Mouse (Mus musculus): ENCODE data around the gene Mpo. TPM values are rescaled to one million over a fixed set of nuclear protein-coding genes. Genes with fewer than 3 reads are reported as not detected.

The Mpo gene
- polyA plus RNA-seq, 2 experiments: 142 to 360 TPM

GRCm38 (mm10) chr11:87760301-87761081 is 32.9 kb upstream of the Mpo start, which contains the start of gene Tspoap1:
Gene Tspoap1 (plus strand): TSS chr11:87760541.
- 10% methylated on average over 23 of the region's 23 CpGs for WGBS (ENCODE audit: insufficient replicate concordance)
- no peaks in the 10 kb centered on the region for H3K9me3 ChIP-seq (ENCODE audit: control insufficient read depth, low read length)
- peak within 1 kb of the TSS; percentile 37 for H3K27ac ChIP-seq
- ATAC-seq (ENCODE audit: insufficient read depth): no peak
- peak within 1 kb of the TSS; percentile 5; the same call in 1 of the 2 replicates for H3K4me2 ChIP-seq (ENCODE audit: low read depth)
- no peak within 1 kb of the TSS for H3K9ac ChIP-seq (replicated peaks)
- H3K36me3 ChIP-seq (replicated peaks; ENCODE audit: control insufficient read depth, insufficient read depth, low read depth): peaks cover 22% of the 10 kb centered on the region
- no peak for TF ChIP-seq CTCF (IDR thresholded peaks at IDR 0.05; ENCODE audit: low read depth)
- TF ChIP-seq EP300 (IDR thresholded peaks at IDR 0.05; ENCODE audit: low read depth): no peak
- DNase-seq (ENCODE audit: low read depth in 3 of 3, low spot score in 3 of 3): no peak
- peaks cover 41% of the 10 kb centered on the region for H3K27me3 ChIP-seq (ENCODE audit: control insufficient read depth, insufficient read depth, low read length)
- H3K4me3 ChIP-seq (ENCODE audit: insufficient read depth in 1 of 2, low read depth in 2 of 2, low read length in 2 of 2): no peak within 1 kb of the TSS
- peaks cover 0 to 5% of the 10 kb centered on the region in 2 experiments; a peak in 1 of 4 replicates for H3K4me1 ChIP-seq (replicated peaks; ENCODE audit: control insufficient read depth in 2 of 2, insufficient read depth in 2 of 2, low read length in 1 of 2)

GRCm38 (mm10) chr11:87761181-87761721 is 32.1 kb upstream of the Mpo start:
- Histone ChIP-seq H3K27ac (no peak overlapping the region), H3K4me1 (replicated peaks; ENCODE audit: control insufficient read depth in 2 of 2, insufficient read depth in 2 of 2, low read length in 1 of 2) (peaks cover 0 to 5% of the 10 kb centered on the region in 2 experiments; a peak in 1 of 4 replicates), H3K4me2 (ENCODE audit: low read depth) (no peak overlapping the region), H3K9ac (replicated peaks) (no peak overlapping the region), H3K9me3 (ENCODE audit: control insufficient read depth, low read length) (no peaks in the 10 kb centered on the region), H3K4me3 (ENCODE audit: insufficient read depth in 1 of 2, low read depth in 2 of 2, low read length in 2 of 2) (no peak overlapping the region), H3K36me3 (replicated peaks; ENCODE audit: control insufficient read depth, insufficient read depth, low read depth) (peaks cover 21% of the 10 kb centered on the region), H3K27me3 (ENCODE audit: control insufficient read depth, insufficient read depth, low read length) (peaks cover 48% of the 10 kb centered on the region)
- ATAC-seq (ENCODE audit: insufficient read depth): no peak
- DNase-seq (ENCODE audit: low read depth in 3 of 3, low spot score in 3 of 3): no peak
- WGBS (ENCODE audit: insufficient replicate concordance): 56% methylated on average over 11 of the region's 11 CpGs
- TF ChIP-seq EP300 (IDR thresholded peaks at IDR 0.05; ENCODE audit: low read depth) (no peak), CTCF (IDR thresholded peaks at IDR 0.05; ENCODE audit: low read depth) (no peak)

- no peak overlapping the region for H3K4me2 ChIP-seq (ENCODE audit: low read depth)
- H3K36me3 ChIP-seq (replicated peaks; ENCODE audit: control insufficient read depth, insufficient read depth, low read depth): peaks cover 13% of the 10 kb centered on the region
- H3K9me3 ChIP-seq (ENCODE audit: control insufficient read depth, low read length): no peaks in the 10 kb centered on the region
- ATAC-seq (ENCODE audit: insufficient read depth) (no peak), DNase-seq (ENCODE audit: low read depth in 3 of 3, low spot score in 3 of 3) (no peak)
- no peak overlapping the region for H3K4me3 ChIP-seq (ENCODE audit: insufficient read depth in 1 of 2, low read depth in 2 of 2, low read length in 2 of 2)
- TF ChIP-seq CTCF (IDR thresholded peaks at IDR 0.05; ENCODE audit: low read depth): no peak
- no peak for TF ChIP-seq EP300 (IDR thresholded peaks at IDR 0.05; ENCODE audit: low read depth)
- H3K27ac ChIP-seq: no peak overlapping the region
- H3K9ac ChIP-seq (replicated peaks): no peak overlapping the region
- peaks cover 49% of the 10 kb centered on the region for H3K27me3 ChIP-seq (ENCODE audit: control insufficient read depth, insufficient read depth, low read length)
- peaks cover 0 to 5% of the 10 kb centered on the region in 2 experiments; a peak in 1 of 4 replicates for H3K4me1 ChIP-seq (replicated peaks; ENCODE audit: control insufficient read depth in 2 of 2, insufficient read depth in 2 of 2, low read length in 1 of 2)
- 59% methylated on average over 14 of the region's 14 CpGs for WGBS (ENCODE audit: insufficient replicate concordance)
Observed at GRCm38 (mm10) chr11:87761806-87762701, 31.3 kb upstream of the Mpo start.

GRCm38 (mm10) chr11:87762702-87763385 is 30.5 kb upstream of the Mpo start:
- H3K4me1 ChIP-seq (replicated peaks; ENCODE audit: control insufficient read depth in 2 of 2, insufficient read depth in 2 of 2, low read length in 1 of 2): peaks cover 0 to 5% of the 10 kb centered on the region in 2 experiments; a peak in 1 of 4 replicates
- no peak overlapping the region for H3K4me3 ChIP-seq (ENCODE audit: insufficient read depth in 1 of 2, low read depth in 2 of 2, low read length in 2 of 2)
- peaks cover 5% of the 10 kb centered on the region for H3K36me3 ChIP-seq (replicated peaks; ENCODE audit: control insufficient read depth, insufficient read depth, low read depth)
- ATAC-seq (ENCODE audit: insufficient read depth): no peak
- peaks cover 49% of the 10 kb centered on the region for H3K27me3 ChIP-seq (ENCODE audit: control insufficient read depth, insufficient read depth, low read length)
- TF ChIP-seq CTCF (IDR thresholded peaks at IDR 0.05; ENCODE audit: low read depth): no peak
- TF ChIP-seq EP300 (IDR thresholded peaks at IDR 0.05; ENCODE audit: low read depth): no peak
- H3K4me2 ChIP-seq (ENCODE audit: low read depth): no peak overlapping the region
- DNase-seq (ENCODE audit: low read depth in 3 of 3, low spot score in 3 of 3): no peak
- H3K9me3 ChIP-seq (ENCODE audit: control insufficient read depth, low read length): no peaks in the 10 kb centered on the region
- 65% methylated on average over 12 of the region's 12 CpGs for WGBS (ENCODE audit: insufficient replicate concordance)
- H3K9ac ChIP-seq (replicated peaks): no peak overlapping the region
- no peak overlapping the region for H3K27ac ChIP-seq

Measured in liver, embryonic 14.5 days (tissue).